Mouse (Mus musculus): Measurements from ENCODE around the gene Fam189a1. TPM values are rescaled to one million over a fixed set of nuclear protein-coding genes. Genes with fewer than 3 reads are reported as not detected.

Fam189a1 gene
- polyA plus RNA-seq, 2 experiments: 0.02 TPM; not detected in 1

DNA sequence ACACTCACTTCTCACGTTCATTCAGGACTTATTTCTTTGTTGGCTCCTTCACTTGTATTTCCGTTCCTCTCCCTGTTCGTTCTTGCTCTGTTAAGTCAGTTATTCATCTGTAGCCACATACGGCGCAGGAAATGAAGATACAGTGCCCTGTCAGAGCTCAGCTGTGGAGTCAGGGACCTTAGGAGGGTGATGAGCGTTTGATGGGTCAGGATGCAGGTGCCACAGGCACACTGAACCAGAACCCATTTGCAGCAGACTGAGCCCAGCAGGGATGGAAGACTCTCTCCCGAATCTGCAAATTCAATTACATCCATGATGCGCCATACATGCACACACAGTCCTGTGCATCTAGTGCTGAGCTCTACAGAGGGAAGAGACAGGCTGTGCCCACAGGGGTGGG, 212.2 kb downstream of the Fam189a1 start:
- no peak for ATAC-seq (ENCODE audit: insufficient read depth)
- Histone ChIP-seq H3K4me2 (ENCODE audit: low read depth) (no peak overlapping the region), H3K4me3 (ENCODE audit: insufficient read depth in 1 of 2, low read depth in 2 of 2, low read length in 2 of 2) (no peak overlapping the region), H3K4me1 (replicated peaks; ENCODE audit: control insufficient read depth in 2 of 2, insufficient read depth in 2 of 2, low read length in 1 of 2) (no peaks in the 10 kb centered on the region), H3K9ac (replicated peaks) (no peak overlapping the region), H3K9me3 (ENCODE audit: control insufficient read depth, low read length) (no peaks in the 10 kb centered on the region), H3K27me3 (ENCODE audit: control insufficient read depth, insufficient read depth, low read length) (no peaks in the 10 kb centered on the region), H3K27ac (no peak overlapping the region), H3K36me3 (replicated peaks; ENCODE audit: control insufficient read depth, insufficient read depth, low read depth) (no peaks in the 10 kb centered on the region)
- no peak for DNase-seq (ENCODE audit: low read depth in 3 of 3, low spot score in 3 of 3)
- TF ChIP-seq CTCF (IDR thresholded peaks at IDR 0.05; ENCODE audit: low read depth): no peak
- no peak for TF ChIP-seq EP300 (IDR thresholded peaks at IDR 0.05; ENCODE audit: low read depth)
- 62% methylated on average over 8 of the region's 8 CpGs for WGBS (ENCODE audit: insufficient replicate concordance)

DNA sequence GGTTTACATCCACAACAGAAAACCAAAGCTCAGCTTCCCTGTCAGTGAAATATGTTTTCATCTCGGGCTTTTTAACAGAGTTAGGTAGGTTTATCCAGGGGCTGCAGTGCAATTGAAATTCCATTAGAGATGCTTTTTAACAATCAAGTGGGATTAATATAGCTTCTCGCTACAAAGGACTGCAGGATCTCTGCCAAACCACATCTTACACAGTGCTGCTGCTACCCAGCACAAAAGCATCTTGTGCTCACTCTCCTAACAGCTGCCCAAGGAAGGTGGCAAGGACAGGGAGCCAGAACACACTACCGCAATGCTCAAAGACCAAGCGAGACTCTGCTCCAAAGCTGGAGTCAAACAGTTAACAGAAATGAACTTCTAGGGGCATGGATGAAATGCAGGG, 219.4 kb downstream of the Fam189a1 start:
- Histone ChIP-seq H3K36me3 (replicated peaks; ENCODE audit: control insufficient read depth, insufficient read depth, low read depth) (no peaks in the 10 kb centered on the region), H3K9ac (replicated peaks) (no peak overlapping the region), H3K4me1 (replicated peaks; ENCODE audit: control insufficient read depth in 2 of 2, insufficient read depth in 2 of 2, low read length in 1 of 2) (no peaks in the 10 kb centered on the region), H3K4me2 (ENCODE audit: low read depth) (no peak overlapping the region), H3K27ac (no peak overlapping the region), H3K27me3 (ENCODE audit: control insufficient read depth, insufficient read depth, low read length) (no peaks in the 10 kb centered on the region), H3K9me3 (ENCODE audit: control insufficient read depth, low read length) (no peaks in the 10 kb centered on the region), H3K4me3 (ENCODE audit: insufficient read depth in 1 of 2, low read depth in 2 of 2, low read length in 2 of 2) (no peak overlapping the region)
- TF ChIP-seq CTCF (IDR thresholded peaks at IDR 0.05; ENCODE audit: low read depth) (no peak), EP300 (IDR thresholded peaks at IDR 0.05; ENCODE audit: low read depth) (no peak)
- ATAC-seq (ENCODE audit: insufficient read depth): no peak
- WGBS (ENCODE audit: insufficient replicate concordance): 56% methylated on average over 4 of the region's 4 CpGs
- DNase-seq (ENCODE audit: low read depth in 3 of 3, low spot score in 3 of 3): no peak

DNA sequence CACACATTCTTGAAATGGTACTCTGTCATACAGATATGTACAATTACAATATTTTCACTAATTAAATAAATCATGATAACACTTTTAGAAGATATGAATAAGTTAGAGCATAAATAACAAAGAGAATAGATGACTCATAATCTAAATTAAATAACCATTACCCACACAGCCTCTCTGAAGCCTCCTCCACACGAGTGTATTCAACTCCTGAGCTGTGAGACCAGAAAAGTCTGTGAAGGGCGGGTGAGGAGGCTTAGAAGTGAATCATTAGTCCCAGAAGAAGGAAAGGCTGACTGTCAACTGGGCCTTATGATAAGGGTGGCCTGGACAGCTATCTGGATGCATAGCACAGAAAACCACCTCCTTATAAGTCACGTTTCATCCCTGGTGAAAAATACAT, 222.3 kb downstream of the Fam189a1 start:
- no peak for ATAC-seq (ENCODE audit: insufficient read depth)
- H3K9me3 ChIP-seq (ENCODE audit: control insufficient read depth, low read length): no peaks in the 10 kb centered on the region
- no peaks in the 10 kb centered on the region for H3K4me1 ChIP-seq (replicated peaks; ENCODE audit: control insufficient read depth in 2 of 2, insufficient read depth in 2 of 2, low read length in 1 of 2)
- no peak overlapping the region for H3K4me3 ChIP-seq (ENCODE audit: insufficient read depth in 1 of 2, low read depth in 2 of 2, low read length in 2 of 2)
- WGBS (ENCODE audit: insufficient replicate concordance): 37% methylated on average over 3 of the region's 3 CpGs
- H3K27ac ChIP-seq: no peak overlapping the region
- no peak overlapping the region for H3K9ac ChIP-seq (replicated peaks)
- no peaks in the 10 kb centered on the region for H3K27me3 ChIP-seq (ENCODE audit: control insufficient read depth, insufficient read depth, low read length)
- DNase-seq (ENCODE audit: low read depth in 3 of 3, low spot score in 3 of 3): no peak
- TF ChIP-seq CTCF (IDR thresholded peaks at IDR 0.05; ENCODE audit: low read depth): no peak
- TF ChIP-seq EP300 (IDR thresholded peaks at IDR 0.05; ENCODE audit: low read depth): no peak
- no peak overlapping the region for H3K4me2 ChIP-seq (ENCODE audit: low read depth)
- H3K36me3 ChIP-seq (replicated peaks; ENCODE audit: control insufficient read depth, insufficient read depth, low read depth): no peaks in the 10 kb centered on the region

DNA sequence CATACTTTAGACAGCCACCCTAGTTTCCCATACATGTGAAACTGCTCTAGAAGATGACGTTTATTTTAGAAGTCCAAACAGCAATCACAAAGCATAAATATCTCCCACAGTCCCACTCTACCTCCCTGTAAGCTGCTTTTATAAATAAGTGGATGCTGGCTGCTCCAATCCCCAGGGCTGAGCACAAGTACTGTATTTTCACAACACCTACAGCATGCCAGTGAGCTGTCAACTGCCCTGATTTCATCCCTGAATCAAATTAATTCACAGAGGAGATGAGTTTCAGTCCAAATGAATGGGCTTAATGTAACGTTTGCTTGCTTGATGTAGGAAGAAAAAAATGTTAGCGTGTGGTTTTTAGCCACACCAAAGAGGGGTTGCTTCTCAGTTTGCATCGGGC, 225.4 kb downstream of the Fam189a1 start:
- 62% methylated on average over 4 of the region's 4 CpGs for WGBS (ENCODE audit: insufficient replicate concordance)
- DNase-seq (ENCODE audit: low read depth in 3 of 3, low spot score in 3 of 3): no peak
- Histone ChIP-seq H3K4me2 (ENCODE audit: low read depth) (no peak overlapping the region), H3K27ac (no peak overlapping the region), H3K4me3 (ENCODE audit: insufficient read depth in 1 of 2, low read depth in 2 of 2, low read length in 2 of 2) (no peak overlapping the region), H3K9me3 (ENCODE audit: control insufficient read depth, low read length) (no peaks in the 10 kb centered on the region), H3K4me1 (replicated peaks; ENCODE audit: control insufficient read depth in 2 of 2, insufficient read depth in 2 of 2, low read length in 1 of 2) (no peaks in the 10 kb centered on the region), H3K27me3 (ENCODE audit: control insufficient read depth, insufficient read depth, low read length) (no peaks in the 10 kb centered on the region), H3K9ac (replicated peaks) (no peak overlapping the region), H3K36me3 (replicated peaks; ENCODE audit: control insufficient read depth, insufficient read depth, low read depth) (no peaks in the 10 kb centered on the region)
- TF ChIP-seq CTCF (IDR thresholded peaks at IDR 0.05; ENCODE audit: low read depth) (no peak), EP300 (IDR thresholded peaks at IDR 0.05; ENCODE audit: low read depth) (no peak)
- ATAC-seq (ENCODE audit: insufficient read depth): no peak

DNA sequence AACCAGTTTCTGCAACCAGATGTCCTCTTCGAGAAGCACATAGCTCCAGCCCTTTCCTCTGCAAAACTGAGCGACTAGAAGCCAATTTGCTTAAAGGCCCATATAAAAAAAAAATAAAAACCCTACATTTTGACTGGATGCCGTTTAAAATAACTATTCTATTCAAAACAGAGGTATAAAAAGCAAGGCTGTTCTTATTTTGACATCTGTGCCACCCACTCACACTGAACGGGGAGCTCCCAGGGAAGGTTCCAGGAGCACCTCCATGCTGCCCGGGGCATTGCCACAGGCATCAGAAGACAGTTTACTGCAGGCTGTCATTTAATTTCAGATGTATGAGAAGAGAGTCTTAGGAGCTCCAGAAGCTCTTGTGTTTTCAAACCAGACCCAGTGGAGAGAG, 232.5 kb downstream of the Fam189a1 start:
- DNase-seq (ENCODE audit: low read depth in 3 of 3, low spot score in 3 of 3) (no peak), ATAC-seq (ENCODE audit: insufficient read depth) (no peak)
- no peak for TF ChIP-seq EP300 (IDR thresholded peaks at IDR 0.05; ENCODE audit: low read depth)
- TF ChIP-seq CTCF (IDR thresholded peaks at IDR 0.05; ENCODE audit: low read depth): no peak
- H3K9ac ChIP-seq (replicated peaks): no peak overlapping the region
- no peaks in the 10 kb centered on the region for H3K27me3 ChIP-seq (ENCODE audit: control insufficient read depth, insufficient read depth, low read length)
- H3K27ac ChIP-seq: no peak overlapping the region
- 56% methylated on average over 5 of the region's 5 CpGs for whole genome bisulfite sequencing (ENCODE audit: insufficient replicate concordance)
- no peak overlapping the region for H3K4me3 ChIP-seq (ENCODE audit: insufficient read depth in 1 of 2, low read depth in 2 of 2, low read length in 2 of 2)
- no peaks in the 10 kb centered on the region for H3K4me1 ChIP-seq (replicated peaks; ENCODE audit: control insufficient read depth in 2 of 2, insufficient read depth in 2 of 2, low read length in 1 of 2)
- no peaks in the 10 kb centered on the region for H3K36me3 ChIP-seq (replicated peaks; ENCODE audit: control insufficient read depth, insufficient read depth, low read depth)
- H3K4me2 ChIP-seq (ENCODE audit: low read depth): no peak overlapping the region
- H3K9me3 ChIP-seq (ENCODE audit: control insufficient read depth, low read length): no peaks in the 10 kb centered on the region

Measured in liver, embryonic 14.5 days (tissue).